16 mouse cellular contexts compared by ENCODE assay signal in the genomic region with DNA sequence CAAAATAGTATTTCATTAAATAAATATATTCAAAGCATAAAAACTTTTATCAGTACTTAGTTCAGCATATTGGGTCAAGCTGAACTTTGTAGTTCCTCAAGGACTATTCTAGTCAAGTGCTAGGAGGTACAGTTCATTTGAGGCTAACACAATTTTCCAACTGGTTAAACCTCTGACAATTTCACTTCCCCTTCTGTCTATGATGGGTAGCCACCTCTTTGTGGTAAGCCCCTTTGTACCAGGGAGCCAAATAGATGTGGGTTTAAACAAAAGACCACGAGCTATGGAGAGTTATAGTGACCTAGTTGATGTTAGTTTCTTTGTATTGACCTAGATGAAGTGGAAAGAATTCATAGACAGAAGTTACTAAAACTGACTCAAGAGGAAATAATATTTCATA.
"Had no signal": no experiment of that assay in that cellular context is flagged by ENCODE, and none has a peak within 500 bp of the region (broad histone marks: within the 10 kb centered on the region; RNA-seq: fewer than 3 reads in every experiment).

No protein-coding gene starts in this region.

- H3K4me1 ChIP-seq: liver, embryonic 15.5 days had no signal

- H3K27me3 ChIP-seq: liver, embryonic 15.5 days; midbrain, embryonic 12.5 days had no signal

- ATAC-seq: inflammation-experienced regulatory T-cells, adult 6 months; intestine, postnatal 0 days had no signal

- DNase-seq: kidney, adult 8-10 months; kidney, postnatal 25 days; layer of hippocampus, adult 9-11 months; lung, adult 2 months; lung, postnatal 10 days; lung, postnatal 4 days; right cerebral cortex, postnatal 4 days; thymus, adult 18-20 months; thymus, postnatal 14 days had no signal

- H3K9me3 ChIP-seq: limb, embryonic 10.5 days; liver, embryonic 15.5 days; midbrain, embryonic 12.5 days had no signal

- H3K4me2 ChIP-seq: liver, embryonic 11.5 days; liver, embryonic 15.5 days; midbrain, embryonic 12.5 days had no signal

- H3K27ac ChIP-seq: limb, embryonic 10.5 days; liver, embryonic 15.5 days; midbrain, embryonic 12.5 days; stomach, postnatal 0 days had no signal

- H3K4me3 ChIP-seq: limb, embryonic 10.5 days; liver, embryonic 15.5 days; midbrain, embryonic 12.5 days had no signal

- H3K36me3 ChIP-seq: limb, embryonic 10.5 days; liver, embryonic 15.5 days; midbrain, embryonic 12.5 days had no signal

- H3K9ac ChIP-seq: liver, embryonic 15.5 days; midbrain, embryonic 12.5 days had no signal
